Mouse (Mus musculus) testis, adult 2 months (tissue): ENCODE results near the gene Pfdn5. TPM values are rescaled to one million over a fixed set of nuclear protein-coding genes. Genes with fewer than 3 reads are reported as not detected.

Experiments
- H3K27ac ChIP-seq: fragments of 200-500 bp; 2 replicates; pipeline ENCODE4 v1.5.1; 2012; ENCODE audit warnings: low read depth, low read length; ENCODE audit not compliant: control insufficient read depth, insufficient read depth
- H3K27me3 ChIP-seq: fragments of 200-500 bp; 2 replicates; pipeline ENCODE4 v1.6.1; 2012; ENCODE audit warnings: mild to moderate bottlenecking, low read length, moderate library complexity; ENCODE audit not compliant: control insufficient read depth, insufficient read depth
- H3K36me3 ChIP-seq: fragments of 200-500 bp; 2 replicates; pipeline ENCODE4 v1.6.1; 2012; ENCODE audit warnings: mild to moderate bottlenecking, low read length; ENCODE audit not compliant: control insufficient read depth, insufficient read depth
- H3K4me1 ChIP-seq: fragments of 200-500 bp; 2 replicates; pipeline ENCODE4 v1.6.1; 2012; ENCODE audit warnings: low read length; ENCODE audit not compliant: control insufficient read depth, insufficient read depth
- H3K4me3 ChIP-seq: fragments of 200-500 bp; 2 replicates; pipeline ENCODE4 v1.5.1; 2012; ENCODE audit warnings: low read depth, mild to moderate bottlenecking, low read length, moderate library complexity, mixed read lengths; ENCODE audit not compliant: control insufficient read depth
- CTCF ChIP-seq: fragments of 200-500 bp; IDR thresholded peaks from 2 replicates; pipeline ENCODE4 v1.5.1; 2012; ENCODE audit warnings: low read depth, mild to moderate bottlenecking, inconsistent platforms, low read length, moderate library complexity; ENCODE audit not compliant: control insufficient read depth, insufficient read depth, insufficient replicate concordance
- POLR2A ChIP-seq: fragments of 200-500 bp; IDR thresholded peaks from 2 replicates; pipeline ENCODE4 v1.6.1; 2012; ENCODE audit warnings: low read depth, mild to moderate bottlenecking, inconsistent platforms, low read length, moderate library complexity; ENCODE audit not compliant: control insufficient read depth
- polyA plus RNA-seq: library from polyadenylated mRNA; depleted of rRNA; stranded (reverse); fragments of >200 nt; gene quantifications from 2 replicates; pipeline ENCODE4 v1.2.3, GENCODE M21; 2012; rRNA removed

The Pfdn5 gene
- polyA plus RNA-seq = 296 and 331 TPM in 2 replicates

- Histone ChIP-seq H3K27me3 (no peaks in the 10 kb centered on the region), H3K4me3 (peak within 1 kb of the TSS; percentile 95), H3K36me3 (no peaks in the 10 kb centered on the region; the same call in 1 of the 2 replicates), H3K27ac (peak within 1 kb of the TSS; percentile 83), H3K4me1 (peaks cover 1% of the 10 kb centered on the region; the same call in 1 of the 2 replicates)
- TF ChIP-seq POLR2A (peak; percentile 93), CTCF (no peak; the same call in 1 of the 2 replicates)
Measured at GRCm38 (mm10) chr15:102326022-102326576, at the start of gene Pfdn5. TSS of gene Pfdn5 (plus strand) at chr15:102326116.

- H3K27me3 ChIP-seq = no peaks in the 10 kb centered on the region
- H3K4me1 ChIP-seq = peaks cover 11% of the 10 kb centered on the region
- peak overlapping the region; percentile 62 for H3K27ac ChIP-seq
- no peaks in the 10 kb centered on the region for H3K36me3 ChIP-seq
- H3K4me3 ChIP-seq = peak overlapping the region; percentile 91
- TF ChIP-seq POLR2A (no peak), CTCF (no peak)
Measured at GRCm38 (mm10) chr15:102278726-102279091, 47.2 kb upstream of the Pfdn5 start.

- Histone ChIP-seq H3K36me3 (no peaks in the 10 kb centered on the region), H3K4me3 (peak within 1 kb of the TSS; percentile 91), H3K27me3 (no peaks in the 10 kb centered on the region), H3K27ac (peak within 1 kb of the TSS; percentile 73), H3K4me1 (peaks cover 11% of the 10 kb centered on the region)
- TF ChIP-seq CTCF (peak; percentile 3; the same call in 1 of the 2 replicates), POLR2A (peak; percentile 79)
Measured at GRCm38 (mm10) chr15:102279092-102279782, 46.7 kb upstream of the Pfdn5 start, which contains the start of gene Mfsd5. TSS of gene Mfsd5 (plus strand) at chr15:102279454.

- H3K27me3 ChIP-seq = no peaks in the 10 kb centered on the region
- peak overlapping the region; percentile 91 for H3K4me3 ChIP-seq
- TF ChIP-seq POLR2A (no peak), CTCF (no peak)
- H3K27ac ChIP-seq = no peak overlapping the region; the same call in 1 of the 2 replicates
- no peaks in the 10 kb centered on the region for H3K36me3 ChIP-seq
- H3K4me1 ChIP-seq = peaks cover 11% of the 10 kb centered on the region
Measured at GRCm38 (mm10) chr15:102279783-102280520, 46.0 kb upstream of the Pfdn5 start.

- Histone ChIP-seq H3K36me3 (no peaks in the 10 kb centered on the region), H3K4me3 (no peak overlapping the region), H3K4me1 (peaks cover 11% of the 10 kb centered on the region), H3K27me3 (no peaks in the 10 kb centered on the region), H3K27ac (no peak overlapping the region)
- TF ChIP-seq POLR2A (no peak), CTCF (no peak)
Measured at GRCm38 (mm10) chr15:102280623-102281022, 45.3 kb upstream of the Pfdn5 start.

GRCm38 (mm10) chr15:102282463-102283292 is 43.2 kb upstream of the Pfdn5 start:
- Histone ChIP-seq H3K4me1 (peaks cover 11% of the 10 kb centered on the region), H3K27ac (no peak overlapping the region), H3K27me3 (no peaks in the 10 kb centered on the region), H3K4me3 (no peak overlapping the region), H3K36me3 (no peaks in the 10 kb centered on the region)
- TF ChIP-seq CTCF = no peak
- no peak for TF ChIP-seq POLR2A
